In the genomic region with DNA sequence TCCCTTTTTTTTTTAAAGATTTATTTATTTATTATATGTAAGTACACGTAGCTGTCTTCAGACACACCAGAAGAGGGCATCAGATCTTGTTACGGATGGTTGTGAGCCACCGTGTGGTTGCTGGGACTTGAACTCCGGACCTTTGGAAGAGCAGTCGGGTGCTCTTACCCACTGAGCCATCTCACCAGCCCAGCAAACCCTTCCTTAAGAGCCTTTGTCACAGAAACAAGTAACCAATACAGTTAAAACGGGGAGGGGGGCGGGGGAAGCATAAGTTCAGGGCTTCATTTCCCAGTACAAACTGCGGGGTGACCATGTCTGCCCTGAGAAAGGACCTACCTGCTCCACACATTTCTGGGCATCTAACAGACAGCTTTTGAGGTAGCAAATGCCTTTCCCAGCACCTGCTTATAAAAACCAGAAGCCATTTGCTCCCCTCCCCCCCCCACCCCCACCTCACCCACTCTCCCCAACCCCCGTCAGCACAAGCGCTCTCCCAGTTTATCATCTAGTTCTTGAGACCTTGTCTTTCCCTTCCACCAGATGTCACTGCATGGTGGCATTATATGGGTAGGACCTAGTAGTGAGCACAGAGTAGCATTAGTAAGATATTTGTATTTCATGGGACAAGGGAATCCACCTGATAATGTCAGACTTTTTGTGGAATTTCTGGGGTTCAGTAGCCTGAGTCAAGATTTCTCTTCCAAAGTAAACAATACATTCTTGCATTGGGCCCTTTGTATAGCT, we compare ENCODE assay signal across 17 mouse cellular contexts. TPM values are rescaled to one million over a fixed set of nuclear protein-coding genes. Genes with fewer than 3 reads are reported as not detected.
DNase-seq lines count a peak whose midpoint lies in the region; ATAC-seq and TF ChIP-seq lines count a peak whose summit lies in the region.
"Had no signal": no experiment of that assay in that cellular context is flagged by ENCODE, and none has a peak within 500 bp of the region (broad histone marks: within the 10 kb centered on the region; RNA-seq: fewer than 3 reads in every experiment).

No protein-coding gene starts in this region.

- no peak overlapping the region for H3K4me3 ChIP-seq in heart, postnatal 0 days (ENCODE audit: low read depth, low read length)
- no peak overlapping the region for H3K4me3 ChIP-seq in midbrain, embryonic 14.5 days (replicated peaks; ENCODE audit: low read depth, low read length)
- H3K4me3 ChIP-seq in midbrain, embryonic 10.5 days, result no peak overlapping the region
- H3K4me3 ChIP-seq: erythroblast, embryonic 14.5 days; limb, embryonic 12.5 days; neural tube, embryonic 12.5 days; stomach, embryonic 15.5 days had no signal

- WGBS in heart, postnatal 0 days, result 44% methylated on average over 10 of the region's 10 CpGs
- 59% methylated on average over 10 of the region's 10 CpGs for WGBS in midbrain, embryonic 14.5 days
- WGBS in midbrain, embryonic 10.5 days, result 61% methylated on average over 10 of the region's 10 CpGs

- H3K9me3 ChIP-seq in heart, postnatal 0 days (replicated peaks; ENCODE audit: control insufficient read depth, low read length), result no peaks in the 10 kb centered on the region
- H3K9me3 ChIP-seq in midbrain, embryonic 14.5 days (ENCODE audit: control insufficient read depth, low read length), result no peaks in the 10 kb centered on the region
- H3K9me3 ChIP-seq in midbrain, embryonic 10.5 days (replicated peaks), result no peaks in the 10 kb centered on the region
- H3K9me3 ChIP-seq: limb, embryonic 12.5 days; neural tube, embryonic 12.5 days; stomach, embryonic 15.5 days had no signal

- no peak overlapping the region for H3K9ac ChIP-seq in heart, postnatal 0 days (replicated peaks; ENCODE audit: low read depth, low read length)
- no peak overlapping the region for H3K9ac ChIP-seq in midbrain, embryonic 14.5 days (replicated peaks; ENCODE audit: low read length)
- H3K9ac ChIP-seq: limb, embryonic 12.5 days; neural tube, embryonic 12.5 days; stomach, embryonic 15.5 days had no signal

- peak; percentile 71 for DNase-seq in heart, postnatal 0 days (ENCODE audit: low spot score)
- no peak for DNase-seq in heart, adult 18-20 months
- DNase-seq in midbrain, embryonic 14.5 days, result peak; percentile 46
- DNase-seq in midbrain, embryonic 10.5 days (ENCODE audit: low spot score), result no peak
- DNase-seq in Muller cell, postnatal 12 days (ENCODE audit: inconsistent ontology term), result peak; percentile 28
- no peak for DNase-seq in right cerebral cortex, postnatal 25 days
- DNase-seq in spleen, postnatal 14 days (ENCODE audit: low spot score in 2 of 2), result no peak

- no peak for TF ChIP-seq EP300 in heart, postnatal 0 days (IDR thresholded peaks at IDR 0.05; ENCODE audit: low read depth)

- H3K4me2 ChIP-seq in heart, postnatal 0 days (ENCODE audit: low read depth, low read length), result no peak overlapping the region
- H3K4me2 ChIP-seq in midbrain, embryonic 14.5 days (ENCODE audit: low read length), result no peak overlapping the region
- H3K4me2 ChIP-seq: limb, embryonic 12.5 days; neural tube, embryonic 12.5 days; stomach, embryonic 15.5 days had no signal

- H3K4me1 ChIP-seq in heart, postnatal 0 days (ENCODE audit: control insufficient read depth, insufficient read depth), result no peaks in the 10 kb centered on the region
- no peaks in the 10 kb centered on the region for H3K4me1 ChIP-seq in midbrain, embryonic 14.5 days (ENCODE audit: control insufficient read depth, insufficient read depth, low read length)
- H3K4me1 ChIP-seq in midbrain, embryonic 10.5 days, result peaks cover 12% of the 10 kb centered on the region
- H3K4me1 ChIP-seq: neural tube, embryonic 12.5 days had no signal

- peak; percentile 54 for TF ChIP-seq CTCF in heart, postnatal 0 days (IDR thresholded peaks at IDR 0.05; ENCODE audit: low read depth)

- no peak overlapping the region for H3K27ac ChIP-seq in heart, postnatal 0 days (ENCODE audit: low read depth)
- no peak overlapping the region for H3K27ac ChIP-seq in midbrain, embryonic 14.5 days (replicated peaks; ENCODE audit: low read depth, low read length)
- H3K27ac ChIP-seq in midbrain, embryonic 10.5 days (replicated peaks), result no peak overlapping the region
- H3K27ac ChIP-seq: limb, embryonic 12.5 days; macrophage; neural tube, embryonic 12.5 days; stomach, embryonic 15.5 days had no signal

- H3K27me3 ChIP-seq in heart, postnatal 0 days (ENCODE audit: control insufficient read depth, insufficient read depth, low read length), result no peaks in the 10 kb centered on the region
- no peaks in the 10 kb centered on the region; the same call in 1 of the 2 replicates for H3K27me3 ChIP-seq in midbrain, embryonic 14.5 days (ENCODE audit: control insufficient read depth, insufficient read depth, low read length)
- no peaks in the 10 kb centered on the region for H3K27me3 ChIP-seq in midbrain, embryonic 10.5 days (ENCODE audit: low read depth, poor library complexity, severe bottlenecking)
- H3K27me3 ChIP-seq: neural tube, embryonic 12.5 days; stomach, embryonic 15.5 days had no signal

- peaks cover 14% of the 10 kb centered on the region for H3K36me3 ChIP-seq in heart, postnatal 0 days (replicated peaks; ENCODE audit: control insufficient read depth, insufficient read depth, low read length)
- peaks cover 16% of the 10 kb centered on the region for H3K36me3 ChIP-seq in midbrain, embryonic 14.5 days (ENCODE audit: control insufficient read depth, insufficient read depth, low read length)
- peaks cover 17% of the 10 kb centered on the region for H3K36me3 ChIP-seq in midbrain, embryonic 10.5 days

- ATAC-seq in heart, postnatal 0 days (ENCODE audit: insufficient read depth, low read depth), result peak; percentile 62; the same call in 1 of the 2 replicates
- ATAC-seq in midbrain, embryonic 14.5 days (ENCODE audit: low FRiP score, low TSS enrichment), result no peak
- ATAC-seq in megakaryocyte progenitor cell, adult 5-6 weeks (replicated peaks; ENCODE audit: poor library complexity), result peak; percentile 62

RNA-seq across cellular contexts. Expression of gene Dynll2, which starts 13.6 kb away (rescaled TPM):
- total RNA-seq in heart, postnatal 0 days (2014; rRNA removed; ENCODE audit: low replicate concordance), result 18.6 and 20.7 TPM in 2 replicates
- 32.9 and 33.0 TPM in 2 replicates for polyA plus RNA-seq in heart, postnatal 0 days (2015; fragmentation: Nextera tagmentation; extraction: Ambion mirVana)
- total RNA-seq in heart, adult 18-20 months (2021), result 100 to 1,000 TPM; 410 to 444 TPM
- polyA plus RNA-seq in midbrain, embryonic 14.5 days (2014; fragmentation: Nextera tagmentation; extraction: Ambion mirVana), result 28.3 and 46.5 TPM in 2 replicates
- 28.1 and 29.1 TPM in 2 replicates for polyA plus RNA-seq in midbrain, embryonic 10.5 days (2016; fragmentation: Nextera tagmentation; extraction: Ambion mirVana)
- total RNA-seq in megakaryocyte progenitor cell, adult 5-6 weeks (2015), result 11.1 and 12.8 TPM in 2 replicates
- 9.7 and 18.0 TPM in 2 replicates for total RNA-seq in megakaryocyte progenitor cell, adult 5-6 weeks (2017)

RNA-seq across cellular contexts. Expression of gene Olfr464, which starts 53.0 kb away (rescaled TPM):
- not detected in 2 replicates for total RNA-seq in heart, postnatal 0 days (2014; rRNA removed; ENCODE audit: low replicate concordance)
- not detected in 2 replicates for polyA plus RNA-seq in heart, postnatal 0 days (2015; fragmentation: Nextera tagmentation; extraction: Ambion mirVana)
- not detected for total RNA-seq in heart, adult 18-20 months (2021)
- polyA plus RNA-seq in midbrain, embryonic 14.5 days (2014; fragmentation: Nextera tagmentation; extraction: Ambion mirVana), result 0.18 and 0.26 TPM in 2 replicates
- polyA plus RNA-seq in midbrain, embryonic 10.5 days (2016; fragmentation: Nextera tagmentation; extraction: Ambion mirVana), result not detected in 2 replicates
- total RNA-seq in megakaryocyte progenitor cell, adult 5-6 weeks (2015), result not detected in 2 replicates
- total RNA-seq in megakaryocyte progenitor cell, adult 5-6 weeks (2017), result not detected in 2 replicates
- total RNA-seq: adrenal gland, postnatal 4 days; gastrocnemius, postnatal 25 days; heart, postnatal 25 days; layer of hippocampus, adult 8-10 months had no signal
- polyA plus RNA-seq: erythroblast, embryonic 14.5 days; limb, embryonic 12.5 days; macrophage; neural tube, embryonic 12.5 days; stomach, embryonic 15.5 days had no signal

Comparison
In these comparisons a context has a peak if more than half of its experiments do, and no peak if none do; other contexts are left out.
1. DNase-seq: peak in heart, postnatal 0 days (single experiment), midbrain, embryonic 14.5 days (single experiment) and Muller cell, postnatal 12 days (single experiment); none in heart, adult 18-20 months (0 of 2), midbrain, embryonic 10.5 days (single experiment), right cerebral cortex, postnatal 25 days (single experiment) and spleen, postnatal 14 days (0 of 2).
2. RNA of gene Dynll2, which starts 13.6 kb away (total RNA-seq): 410 to 444 TPM in heart, adult 18-20 months; 18.6 to 20.7 TPM in heart, postnatal 0 days and 9.7 to 18.0 TPM in megakaryocyte progenitor cell, adult 5-6 weeks; every median in the first group is over 10 times any median in the second.